Mouse (Mus musculus): ENCODE data around the gene 2900026A02Rik. TPM values are rescaled to one million over a fixed set of nuclear protein-coding genes. Genes with fewer than 3 reads are reported as not detected.
A peak's percentile ranks its signal among the peaks of the same experiment; 100 is the strongest.

2900026A02Rik gene
- polyA plus RNA-seq, 1 experiment from 2014 or later, result 6.9 TPM

- no peak overlapping the region for H3K9ac ChIP-seq
Measured at GRCm38 (mm10) chr5:113142018-113142417, 79.0 kb downstream of the 2900026A02Rik start.

GRCm38 (mm10) chr5:113140872-113141271 lies 80.2 kb downstream of the 2900026A02Rik start:
- Histone ChIP-seq H3K9me3 (ENCODE audit: low read depth, low read length) (0 out of 2 replicates have a peak, but pooled peaks cover 3% of the 10 kb centered on the region), H3K4me3 (ENCODE audit: low read depth, low read length) (no peak overlapping the region), H3K4me2 (no peak overlapping the region), H3K27me3 (ENCODE audit: insufficient read depth, low read length) (peaks cover 10% of the 10 kb centered on the region), H3K36me3 (ENCODE audit: insufficient read depth) (no peaks in the 10 kb centered on the region), H3K4me1 (ENCODE audit: insufficient read depth) (0 out of 2 replicates have a peak, but pooled peaks cover 9% of the 10 kb centered on the region), H3K9ac (no peak overlapping the region), H3K27ac (ENCODE audit: low read depth) (no peak overlapping the region)
- 0 out of 2 replicates have a peak, but pooled peaks have one; percentile 19 for TF ChIP-seq CTCF (IDR thresholded peaks at IDR 0.05; ENCODE audit: low read depth)
- ATAC-seq (ENCODE audit: insufficient read depth) (no peak), DNase-seq (no peak)
- 95% methylated on average over 5 of the region's 5 CpGs for WGBS

More at GRCm38 (mm10) chr5:113142018-113142417, 79.0 kb downstream of the 2900026A02Rik start:
- H3K27me3 ChIP-seq (ENCODE audit: insufficient read depth, low read length), result peaks cover 10% of the 10 kb centered on the region
- no peak overlapping the region for H3K27ac ChIP-seq (ENCODE audit: low read depth)
- 89% methylated on average over 5 of the region's 5 CpGs for WGBS
- DNase-seq (no peak), ATAC-seq (ENCODE audit: insufficient read depth) (no peak)
- H3K4me2 ChIP-seq, result no peak overlapping the region
- no peaks in the 10 kb centered on the region for H3K36me3 ChIP-seq (ENCODE audit: insufficient read depth)
- 0 out of 2 replicates have a peak, but pooled peaks cover 2% of the 10 kb centered on the region for H3K4me1 ChIP-seq (ENCODE audit: insufficient read depth)
- H3K9me3 ChIP-seq (ENCODE audit: low read depth, low read length), result 0 out of 2 replicates have a peak, but pooled peaks cover 3% of the 10 kb centered on the region
- TF ChIP-seq CTCF (IDR thresholded peaks at IDR 0.05; ENCODE audit: low read depth), result no peak
- no peak overlapping the region for H3K4me3 ChIP-seq (ENCODE audit: low read depth, low read length)

- Histone ChIP-seq H3K9me3 (ENCODE audit: low read depth, low read length) (0 out of 2 replicates have a peak, but pooled peaks cover 3% of the 10 kb centered on the region), H3K9ac (no peak overlapping the region), H3K4me1 (ENCODE audit: insufficient read depth) (peaks cover 17% of the 10 kb centered on the region; the same call in 1 of the 2 replicates), H3K36me3 (ENCODE audit: insufficient read depth) (no peaks in the 10 kb centered on the region), H3K27ac (ENCODE audit: low read depth) (no peak overlapping the region), H3K4me2 (no peak overlapping the region), H3K27me3 (ENCODE audit: insufficient read depth, low read length) (peaks cover 10% of the 10 kb centered on the region), H3K4me3 (ENCODE audit: low read depth, low read length) (no peak overlapping the region)
- DNase-seq (no peak), ATAC-seq (ENCODE audit: insufficient read depth) (no peak)
- no peak for TF ChIP-seq CTCF (IDR thresholded peaks at IDR 0.05; ENCODE audit: low read depth)
- 83% methylated on average over 3 of the region's 3 CpGs for WGBS
Measured at GRCm38 (mm10) chr5:113140051-113140450, 81.0 kb downstream of the 2900026A02Rik start.

- 47% methylated on average over 7 of the region's 7 CpGs for WGBS
- H3K4me2 ChIP-seq, result peak overlapping the region; percentile 94
Measured at GRCm38 (mm10) chr5:113139064-113139726, 81.8 kb downstream of the 2900026A02Rik start.

GRCm38 (mm10) chr5:113138319-113139063 lies 82.5 kb downstream of the 2900026A02Rik start:
- Histone ChIP-seq H3K36me3 (ENCODE audit: insufficient read depth) (no peaks in the 10 kb centered on the region), H3K4me3 (ENCODE audit: low read depth, low read length) (peak overlapping the region; percentile 47), H3K9me3 (ENCODE audit: low read depth, low read length) (0 out of 2 replicates have a peak, but pooled peaks cover 3% of the 10 kb centered on the region), H3K9ac (peak overlapping the region; percentile 64), H3K4me1 (ENCODE audit: insufficient read depth) (peaks cover 18% of the 10 kb centered on the region; the same call in 1 of the 2 replicates), H3K4me2 (peak overlapping the region; percentile 94), H3K27me3 (ENCODE audit: insufficient read depth, low read length) (peaks cover 10% of the 10 kb centered on the region), H3K27ac (ENCODE audit: low read depth) (peak overlapping the region; percentile 95)
- DNase-seq (peak; percentile 86), ATAC-seq (ENCODE audit: insufficient read depth) (peak; percentile 75)
- WGBS, result under 1% methylated on average over 42 of the region's 43 CpGs
- TF ChIP-seq CTCF (IDR thresholded peaks at IDR 0.05; ENCODE audit: low read depth), result peak; percentile 51; the same call in 1 of the 2 replicates

More at GRCm38 (mm10) chr5:113139064-113139726, 81.8 kb downstream of the 2900026A02Rik start:
- peaks cover 10% of the 10 kb centered on the region for H3K27me3 ChIP-seq (ENCODE audit: insufficient read depth, low read length)
- H3K4me1 ChIP-seq (ENCODE audit: insufficient read depth), result peaks cover 18% of the 10 kb centered on the region; the same call in 1 of the 2 replicates
- TF ChIP-seq CTCF (IDR thresholded peaks at IDR 0.05; ENCODE audit: low read depth), result no peak
- ATAC-seq (ENCODE audit: insufficient read depth) (peak; percentile 32), DNase-seq (no peak)
- peak overlapping the region; percentile 47 for H3K4me3 ChIP-seq (ENCODE audit: low read depth, low read length)
- no peaks in the 10 kb centered on the region for H3K36me3 ChIP-seq (ENCODE audit: insufficient read depth)
- H3K9ac ChIP-seq, result peak overlapping the region; percentile 64; the same call in 1 of the 2 replicates
- 0 out of 2 replicates have a peak, but pooled peaks cover 3% of the 10 kb centered on the region for H3K9me3 ChIP-seq (ENCODE audit: low read depth, low read length)
- H3K27ac ChIP-seq (ENCODE audit: low read depth), result peak overlapping the region; percentile 95

- H3K27ac ChIP-seq (ENCODE audit: low read depth), result peak overlapping the region; percentile 95
- no peak for DNase-seq
- H3K27me3 ChIP-seq (ENCODE audit: insufficient read depth, low read length), result peaks cover 10% of the 10 kb centered on the region
- 4% methylated on average over 36 of the region's 36 CpGs for WGBS
- peak overlapping the region; percentile 64 for H3K9ac ChIP-seq
- peaks cover 20% of the 10 kb centered on the region; the same call in 1 of the 2 replicates for H3K4me1 ChIP-seq (ENCODE audit: insufficient read depth)
- no peak for TF ChIP-seq CTCF (IDR thresholded peaks at IDR 0.05; ENCODE audit: low read depth)
- 0 out of 2 replicates have a peak, but pooled peaks have one; percentile 6 for ATAC-seq (ENCODE audit: insufficient read depth)
- H3K4me2 ChIP-seq, result peak overlapping the region; percentile 94
- peak overlapping the region; percentile 47 for H3K4me3 ChIP-seq (ENCODE audit: low read depth, low read length)
- no peaks in the 10 kb centered on the region for H3K36me3 ChIP-seq (ENCODE audit: insufficient read depth)
- 0 out of 2 replicates have a peak, but pooled peaks cover 3% of the 10 kb centered on the region for H3K9me3 ChIP-seq (ENCODE audit: low read depth, low read length)
Measured at GRCm38 (mm10) chr5:113137691-113138318, 83.2 kb downstream of the 2900026A02Rik start.

All from lung, embryonic 14.5 days (tissue).